Mouse (Mus musculus): ENCODE data around the gene Erich6b.

GRCm38 (mm10) chr14:75696096-75696495, 54.0 kb downstream of the Erich6b start:
- no peak for TF ChIP-seq EP300 (IDR thresholded peaks at IDR 0.05)
- TF ChIP-seq CTCF (IDR thresholded peaks at IDR 0.05): no peak
